Mouse (Mus musculus) 3T3-L1 (cell line): ENCODE results near the gene Capn11.

Experiments used
- DNase-seq: peaks from one replicate; pipeline ENCODE4 v3.0.0-alpha.2; 2015; ENCODE audit warnings: low read depth, low spot score

The Capn11 gene

GRCm38 (mm10) chr17:45659225-45659624, at the start of gene Capn11:
Capn11 (minus strand) TSS chr17:45659325.
- no peak for DNase-seq

GRCm38 (mm10) chr17:45708179-45708578, 49.1 kb upstream of the Capn11 start:
- DNase-seq = no peak

GRCm38 (mm10) chr17:45707376-45707775, 48.3 kb upstream of the Capn11 start:
- DNase-seq = no peak

- no peak for DNase-seq
Observed at GRCm38 (mm10) chr17:45706796-45707195, 47.7 kb upstream of the Capn11 start.

GRCm38 (mm10) chr17:45703187-45703586, 44.1 kb upstream of the Capn11 start:
- DNase-seq = no peak

GRCm38 (mm10) chr17:45702254-45702653, 43.1 kb upstream of the Capn11 start:
- DNase-seq = no peak

- no peak for DNase-seq
Observed at GRCm38 (mm10) chr17:45701236-45701591, 42.1 kb upstream of the Capn11 start.

GRCm38 (mm10) chr17:45700496-45701235, 41.5 kb upstream of the Capn11 start:
- no peak for DNase-seq

GRCm38 (mm10) chr17:45699039-45699740, 40.1 kb upstream of the Capn11 start:
- DNase-seq = no peak

- peak; percentile 68 for DNase-seq
Observed at GRCm38 (mm10) chr17:45698368-45698767, 39.2 kb upstream of the Capn11 start.

GRCm38 (mm10) chr17:45696981-45697380, 37.9 kb upstream of the Capn11 start:
- DNase-seq = no peak

GRCm38 (mm10) chr17:45695227-45696120, 36.3 kb upstream of the Capn11 start:
- peak; percentile 79 for DNase-seq

- DNase-seq = no peak
Observed at GRCm38 (mm10) chr17:45693812-45694565, 34.9 kb upstream of the Capn11 start.

- no peak for DNase-seq
Observed at GRCm38 (mm10) chr17:45692159-45692558, 33.0 kb upstream of the Capn11 start.

GRCm38 (mm10) chr17:45690044-45690443, 30.9 kb upstream of the Capn11 start:
- no peak for DNase-seq

- DNase-seq = no peak
Observed at GRCm38 (mm10) chr17:45689120-45689519, 30.0 kb upstream of the Capn11 start.

- DNase-seq = peak; percentile 57
Observed at GRCm38 (mm10) chr17:45686716-45687115, 27.6 kb upstream of the Capn11 start, which contains the start of gene Tmem63b. Tmem63b (minus strand) TSS chr17:45686905.

- DNase-seq = peak; percentile 85
Observed at GRCm38 (mm10) chr17:45686093-45686619, 27.0 kb upstream of the Capn11 start, which contains the start of gene Mrpl14. Mrpl14 (plus strand) TSS chr17:45686322.

- peak; percentile 48 for DNase-seq
Observed at GRCm38 (mm10) chr17:45685171-45686092, 26.3 kb upstream of the Capn11 start.

GRCm38 (mm10) chr17:45684667-45685131, 25.6 kb upstream of the Capn11 start:
- DNase-seq = no peak
